Mouse (Mus musculus): ENCODE results near the gene Vgll4. TPM values are rescaled to one million over a fixed set of nuclear protein-coding genes. Genes with fewer than 3 reads are reported as not detected.

Vgll4 gene
- polyA plus RNA-seq, 1 experiment from 2014 or later, result 54.8 TPM

GRCm38 (mm10) chr6:114967623-114968022, 2.2 kb downstream of the Vgll4 start:
- Histone ChIP-seq H3K4me2 (no peak overlapping the region), H3K36me3 (ENCODE audit: control insufficient read depth, insufficient read depth, low read length) (no peaks in the 10 kb centered on the region), H3K9me3 (ENCODE audit: control insufficient read depth, low read length) (no peaks in the 10 kb centered on the region), H3K9ac (ENCODE audit: low read length) (no peak overlapping the region), H3K4me3 (ENCODE audit: low read depth, low read length) (no peak overlapping the region), H3K27ac (ENCODE audit: low read depth, low read length) (no peak overlapping the region), H3K27me3 (ENCODE audit: control insufficient read depth, insufficient read depth, low read length) (peaks cover 30% of the 10 kb centered on the region), H3K4me1 (ENCODE audit: control insufficient read depth, insufficient read depth, low read length) (peaks cover 14% of the 10 kb centered on the region)
- 49% methylated on average over 12 of the region's 12 CpGs for WGBS
- ATAC-seq (ENCODE audit: low FRiP score) (no peak), DNase-seq (ENCODE audit: low spot score, missing footprints) (peak; percentile 90)

- no peaks in the 10 kb centered on the region for H3K9me3 ChIP-seq (ENCODE audit: control insufficient read depth, low read length)
- DNase-seq (ENCODE audit: low spot score, missing footprints) (no peak), ATAC-seq (ENCODE audit: low FRiP score) (no peak)
- no peak overlapping the region for H3K4me2 ChIP-seq
- WGBS, result 28% methylated on average over 2 of the region's 2 CpGs
- no peak overlapping the region for H3K9ac ChIP-seq (ENCODE audit: low read length)
- H3K4me3 ChIP-seq (ENCODE audit: low read depth, low read length), result no peak overlapping the region
- no peak overlapping the region for H3K27ac ChIP-seq (ENCODE audit: low read depth, low read length)
- no peaks in the 10 kb centered on the region for H3K36me3 ChIP-seq (ENCODE audit: control insufficient read depth, insufficient read depth, low read length)
- peaks cover 14% of the 10 kb centered on the region for H3K4me1 ChIP-seq (ENCODE audit: control insufficient read depth, insufficient read depth, low read length)
- peaks cover 30% of the 10 kb centered on the region for H3K27me3 ChIP-seq (ENCODE audit: control insufficient read depth, insufficient read depth, low read length)
Measured at GRCm38 (mm10) chr6:114966396-114967154, 3.2 kb downstream of the Vgll4 start.

- H3K27me3 ChIP-seq (ENCODE audit: control insufficient read depth, insufficient read depth, low read length), result peaks cover 30% of the 10 kb centered on the region
- no peak overlapping the region for H3K4me3 ChIP-seq (ENCODE audit: low read depth, low read length)
- no peaks in the 10 kb centered on the region for H3K9me3 ChIP-seq (ENCODE audit: control insufficient read depth, low read length)
- DNase-seq (ENCODE audit: low spot score, missing footprints) (no peak), ATAC-seq (ENCODE audit: low FRiP score) (no peak)
- H3K27ac ChIP-seq (ENCODE audit: low read depth, low read length), result no peak overlapping the region
- 76% methylated on average over 3 of the region's 3 CpGs for WGBS
- no peak overlapping the region for H3K4me2 ChIP-seq
- no peak overlapping the region for H3K9ac ChIP-seq (ENCODE audit: low read length)
- H3K4me1 ChIP-seq (ENCODE audit: control insufficient read depth, insufficient read depth, low read length), result peaks cover 14% of the 10 kb centered on the region
- no peaks in the 10 kb centered on the region for H3K36me3 ChIP-seq (ENCODE audit: control insufficient read depth, insufficient read depth, low read length)
Measured at GRCm38 (mm10) chr6:114965802-114966201, 4.0 kb downstream of the Vgll4 start.

- no peaks in the 10 kb centered on the region for H3K9me3 ChIP-seq (ENCODE audit: control insufficient read depth, low read length)
- no peak overlapping the region for H3K4me3 ChIP-seq (ENCODE audit: low read depth, low read length)
- 91% methylated on average over 8 of the region's 8 CpGs for WGBS
- H3K36me3 ChIP-seq (ENCODE audit: control insufficient read depth, insufficient read depth, low read length), result no peaks in the 10 kb centered on the region
- H3K27ac ChIP-seq (ENCODE audit: low read depth, low read length), result no peak overlapping the region
- H3K4me1 ChIP-seq (ENCODE audit: control insufficient read depth, insufficient read depth, low read length), result peaks cover 14% of the 10 kb centered on the region
- no peak overlapping the region for H3K4me2 ChIP-seq
- no peak overlapping the region for H3K9ac ChIP-seq (ENCODE audit: low read length)
- DNase-seq (ENCODE audit: low spot score, missing footprints), result no peak
- no peak for ATAC-seq (ENCODE audit: low FRiP score)
- peaks cover 29% of the 10 kb centered on the region for H3K27me3 ChIP-seq (ENCODE audit: control insufficient read depth, insufficient read depth, low read length)
Measured at GRCm38 (mm10) chr6:114965396-114965795, 4.4 kb downstream of the Vgll4 start.

- peaks cover 8% of the 10 kb centered on the region; the same call in 1 of the 2 replicates for H3K4me1 ChIP-seq (ENCODE audit: control insufficient read depth, insufficient read depth, low read length)
- no peaks in the 10 kb centered on the region for H3K9me3 ChIP-seq (ENCODE audit: control insufficient read depth, low read length)
- H3K9ac ChIP-seq (ENCODE audit: low read length), result no peak overlapping the region
- WGBS, result 82% methylated on average over 2 of the region's 2 CpGs
- H3K36me3 ChIP-seq (ENCODE audit: control insufficient read depth, insufficient read depth, low read length), result no peaks in the 10 kb centered on the region
- H3K27me3 ChIP-seq (ENCODE audit: control insufficient read depth, insufficient read depth, low read length), result peaks cover 20% of the 10 kb centered on the region
- no peak for DNase-seq (ENCODE audit: low spot score, missing footprints)
- ATAC-seq (ENCODE audit: low FRiP score), result no peak
- no peak overlapping the region for H3K4me3 ChIP-seq (ENCODE audit: low read depth, low read length)
- H3K4me2 ChIP-seq, result no peak overlapping the region
- no peak overlapping the region for H3K27ac ChIP-seq (ENCODE audit: low read depth, low read length)
Measured at GRCm38 (mm10) chr6:114964235-114964634, 5.6 kb downstream of the Vgll4 start.

- ATAC-seq (ENCODE audit: low FRiP score) (no peak), DNase-seq (ENCODE audit: low spot score, missing footprints) (no peak)
- Histone ChIP-seq H3K36me3 (ENCODE audit: control insufficient read depth, insufficient read depth, low read length) (no peaks in the 10 kb centered on the region), H3K9ac (ENCODE audit: low read length) (no peak overlapping the region), H3K27me3 (ENCODE audit: control insufficient read depth, insufficient read depth, low read length) (peaks cover 14% of the 10 kb centered on the region), H3K4me1 (ENCODE audit: control insufficient read depth, insufficient read depth, low read length) (peaks cover 5% of the 10 kb centered on the region; the same call in 1 of the 2 replicates), H3K27ac (ENCODE audit: low read depth, low read length) (no peak overlapping the region), H3K4me3 (ENCODE audit: low read depth, low read length) (no peak overlapping the region), H3K4me2 (no peak overlapping the region), H3K9me3 (ENCODE audit: control insufficient read depth, low read length) (no peaks in the 10 kb centered on the region)
- 69% methylated on average over 5 of the region's 5 CpGs for WGBS
Measured at GRCm38 (mm10) chr6:114963636-114964035, 6.2 kb downstream of the Vgll4 start.

GRCm38 (mm10) chr6:114961276-114962068, 8.3 kb downstream of the Vgll4 start:
- Histone ChIP-seq H3K4me2 (no peak overlapping the region), H3K9me3 (ENCODE audit: control insufficient read depth, low read length) (no peaks in the 10 kb centered on the region), H3K4me1 (ENCODE audit: control insufficient read depth, insufficient read depth, low read length) (no peaks in the 10 kb centered on the region), H3K27me3 (ENCODE audit: control insufficient read depth, insufficient read depth, low read length) (no peaks in the 10 kb centered on the region), H3K27ac (ENCODE audit: low read depth, low read length) (no peak overlapping the region), H3K4me3 (ENCODE audit: low read depth, low read length) (no peak overlapping the region), H3K36me3 (ENCODE audit: control insufficient read depth, insufficient read depth, low read length) (no peaks in the 10 kb centered on the region), H3K9ac (ENCODE audit: low read length) (no peak overlapping the region)
- ATAC-seq (ENCODE audit: low FRiP score) (no peak), DNase-seq (ENCODE audit: low spot score, missing footprints) (no peak)
- WGBS, result 85% methylated on average over 10 of the region's 10 CpGs

GRCm38 (mm10) chr6:114959012-114959398, 10.8 kb downstream of the Vgll4 start:
- Histone ChIP-seq H3K27me3 (ENCODE audit: control insufficient read depth, insufficient read depth, low read length) (no peaks in the 10 kb centered on the region), H3K4me1 (ENCODE audit: control insufficient read depth, insufficient read depth, low read length) (no peaks in the 10 kb centered on the region), H3K27ac (ENCODE audit: low read depth, low read length) (no peak overlapping the region), H3K9me3 (ENCODE audit: control insufficient read depth, low read length) (no peaks in the 10 kb centered on the region), H3K9ac (ENCODE audit: low read length) (no peak overlapping the region), H3K4me2 (no peak overlapping the region), H3K36me3 (ENCODE audit: control insufficient read depth, insufficient read depth, low read length) (no peaks in the 10 kb centered on the region), H3K4me3 (ENCODE audit: low read depth, low read length) (no peak overlapping the region)
- ATAC-seq (ENCODE audit: low FRiP score) (no peak), DNase-seq (ENCODE audit: low spot score, missing footprints) (no peak)
- 88% methylated on average over 6 of the region's 6 CpGs for WGBS

Measured in midbrain, embryonic 11.5 days (tissue).